Mouse (Mus musculus): ENCODE data around the gene Hist3h2a. TPM values are rescaled to one million over a fixed set of nuclear protein-coding genes. Genes with fewer than 3 reads are reported as not detected.
A peak's percentile ranks its signal among the peaks of the same experiment; 100 is the strongest.

The Hist3h2a gene
- polyA plus RNA-seq, 1 experiment from 2014 or later = 33.0 TPM

- WGBS = under 1% methylated on average over 87 of the region's 95 CpGs
Observed at GRCm38 (mm10) chr11:58938322-58939087, 16.0 kb upstream of the Hist3h2a start, which contains the start of gene Rnf187. Rnf187 (minus strand) TSS chr11:58938916.

DNA sequence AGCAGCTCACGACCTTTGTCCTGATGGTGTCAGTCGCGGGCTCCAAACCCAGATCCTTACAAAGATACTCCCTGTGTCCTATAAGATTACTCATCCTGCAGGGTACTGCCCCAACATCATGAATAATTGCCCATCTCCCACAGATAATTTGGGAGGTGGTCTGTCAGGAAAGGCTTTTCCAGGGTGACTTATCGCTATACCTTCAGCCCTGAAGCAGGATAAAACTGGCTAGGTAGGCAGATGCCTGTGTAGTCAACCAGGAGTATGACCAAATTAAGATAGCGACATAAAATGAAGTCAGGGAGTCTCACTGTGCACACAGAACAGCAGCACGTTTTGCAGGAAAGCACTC, 15.4 kb upstream of the Hist3h2a start:
- peaks cover 15% of the 10 kb centered on the region for H3K4me1 ChIP-seq (ENCODE audit: control insufficient read depth, insufficient read depth, low read length)
- H3K27ac ChIP-seq (ENCODE audit: low read length) = peak overlapping the region; percentile 95
- ATAC-seq (ENCODE audit: insufficient read depth, low FRiP score) = no peak
- no peaks in the 10 kb centered on the region for H3K36me3 ChIP-seq (ENCODE audit: control insufficient read depth, insufficient read depth, low read length)
- peak overlapping the region; percentile 78 for H3K4me2 ChIP-seq (ENCODE audit: low read depth, low read length)
- no peaks in the 10 kb centered on the region for H3K27me3 ChIP-seq (ENCODE audit: control insufficient read depth, insufficient read depth, low read length)
- peak overlapping the region; percentile 99 for H3K9ac ChIP-seq (ENCODE audit: low read length)
- WGBS = 12% methylated on average over 6 of the region's 6 CpGs
- H3K9me3 ChIP-seq (replicated peaks; ENCODE audit: control insufficient read depth, low read length) = no peaks in the 10 kb centered on the region
- peak overlapping the region; percentile 93 for H3K4me3 ChIP-seq (replicated peaks; ENCODE audit: low read length)

More at GRCm38 (mm10) chr11:58938322-58939087, 16.0 kb upstream of the Hist3h2a start, which contains the start of gene Rnf187:
- peak within 1 kb of the TSS; percentile 93 for H3K4me3 ChIP-seq (replicated peaks; ENCODE audit: low read length)
- peaks cover 3% of the 10 kb centered on the region; the same call in 1 of the 2 replicates for H3K36me3 ChIP-seq (ENCODE audit: control insufficient read depth, insufficient read depth, low read length)
- peak within 1 kb of the TSS; percentile 95 for H3K27ac ChIP-seq (ENCODE audit: low read length)
- peaks cover 15% of the 10 kb centered on the region for H3K4me1 ChIP-seq (ENCODE audit: control insufficient read depth, insufficient read depth, low read length)
- no peaks in the 10 kb centered on the region for H3K27me3 ChIP-seq (ENCODE audit: control insufficient read depth, insufficient read depth, low read length)
- peak within 1 kb of the TSS; percentile 78 for H3K4me2 ChIP-seq (ENCODE audit: low read depth, low read length)
- H3K9ac ChIP-seq (ENCODE audit: low read length) = peak within 1 kb of the TSS; percentile 99
- H3K9me3 ChIP-seq (replicated peaks; ENCODE audit: control insufficient read depth, low read length) = no peaks in the 10 kb centered on the region
- peak; percentile 98 for ATAC-seq (ENCODE audit: insufficient read depth, low FRiP score)

- WGBS = 73% methylated on average over 5 of the region's 5 CpGs
- Histone ChIP-seq H3K36me3 (ENCODE audit: control insufficient read depth, insufficient read depth, low read length) (no peaks in the 10 kb centered on the region), H3K27me3 (ENCODE audit: control insufficient read depth, insufficient read depth, low read length) (no peaks in the 10 kb centered on the region; the same call in 1 of the 2 replicates), H3K27ac (ENCODE audit: low read length) (no peak overlapping the region), H3K4me2 (ENCODE audit: low read depth, low read length) (no peak overlapping the region), H3K9ac (ENCODE audit: low read length) (no peak overlapping the region), H3K4me3 (replicated peaks; ENCODE audit: low read length) (no peak overlapping the region), H3K4me1 (ENCODE audit: control insufficient read depth, insufficient read depth, low read length) (peaks cover 9% of the 10 kb centered on the region; the same call in 1 of the 2 replicates), H3K9me3 (replicated peaks; ENCODE audit: control insufficient read depth, low read length) (no peaks in the 10 kb centered on the region)
- ATAC-seq (ENCODE audit: insufficient read depth, low FRiP score) = no peak
Observed at GRCm38 (mm10) chr11:58944136-58944535, 10.3 kb upstream of the Hist3h2a start.

- no peaks in the 10 kb centered on the region for H3K9me3 ChIP-seq (replicated peaks; ENCODE audit: control insufficient read depth, low read length)
- H3K27me3 ChIP-seq (ENCODE audit: control insufficient read depth, insufficient read depth, low read length) = no peaks in the 10 kb centered on the region; the same call in 1 of the 2 replicates
- no peak overlapping the region for H3K27ac ChIP-seq (ENCODE audit: low read length)
- no peak overlapping the region for H3K9ac ChIP-seq (ENCODE audit: low read length)
- ATAC-seq (ENCODE audit: insufficient read depth, low FRiP score) = no peak
- peaks cover 13% of the 10 kb centered on the region for H3K4me1 ChIP-seq (ENCODE audit: control insufficient read depth, insufficient read depth, low read length)
- no peaks in the 10 kb centered on the region for H3K36me3 ChIP-seq (ENCODE audit: control insufficient read depth, insufficient read depth, low read length)
- H3K4me2 ChIP-seq (ENCODE audit: low read depth, low read length) = no peak overlapping the region
- no peak overlapping the region for H3K4me3 ChIP-seq (replicated peaks; ENCODE audit: low read length)
- 70% methylated on average over 3 of the region's 3 CpGs for WGBS
Observed at GRCm38 (mm10) chr11:58947306-58947705, 7.2 kb upstream of the Hist3h2a start.

GRCm38 (mm10) chr11:58947798-58948528, 6.5 kb upstream of the Hist3h2a start:
- H3K27ac ChIP-seq (ENCODE audit: low read length) = peak overlapping the region; percentile 75
- ATAC-seq (ENCODE audit: insufficient read depth, low FRiP score) = peak; percentile 34; the same call in 1 of the 2 replicates

DNA sequence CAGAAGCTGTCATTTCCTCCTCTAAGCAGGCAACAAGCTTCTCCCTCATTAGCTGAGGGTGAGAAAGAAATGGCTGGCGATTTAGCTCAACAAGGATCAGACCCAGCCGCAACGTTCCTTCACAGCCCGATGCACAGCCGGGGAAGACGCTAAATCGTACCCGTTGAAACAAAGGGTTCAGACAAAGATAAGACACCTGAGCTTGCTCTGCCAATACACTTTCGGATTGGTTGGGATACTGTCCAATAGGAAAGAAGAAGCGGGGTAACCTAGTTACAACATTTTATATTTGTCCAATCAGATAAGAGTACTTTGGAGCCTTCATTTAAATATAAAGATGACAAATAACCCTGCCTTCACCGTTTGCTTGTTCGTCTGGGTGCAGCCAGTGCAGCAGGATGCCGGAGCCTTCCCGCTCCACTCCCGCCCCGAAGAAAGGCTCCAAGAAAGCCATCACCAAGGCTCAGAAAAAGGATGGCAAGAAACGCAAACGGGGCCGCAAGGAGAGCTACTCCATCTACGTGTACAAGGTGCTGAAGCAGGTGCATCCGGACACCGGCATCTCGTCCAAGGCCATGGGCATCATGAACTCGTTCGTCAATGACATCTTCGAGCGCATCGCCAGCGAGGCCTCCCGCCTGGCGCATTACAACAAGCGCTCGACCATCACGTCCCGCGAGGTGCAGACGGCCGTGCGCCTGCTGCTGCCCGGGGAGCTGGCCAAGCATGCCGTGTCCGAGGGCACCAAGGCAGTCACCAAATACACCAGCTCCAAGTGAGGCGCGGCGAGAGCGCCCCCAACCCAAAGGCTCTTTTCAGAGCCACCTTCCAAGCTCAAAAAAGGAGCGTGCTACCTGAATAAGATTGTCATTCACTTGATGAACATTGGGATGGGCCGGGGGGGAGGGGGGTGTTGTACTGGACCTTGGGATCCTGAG, 5.7 kb upstream of the Hist3h2a start, which contains the start of gene Hist3h2ba:
Gene Hist3h2ba, plus strand, starts transcription at position 379 of the 938 bp plus-strand sequence.
- H3K4me1 ChIP-seq (ENCODE audit: control insufficient read depth, insufficient read depth, low read length) = peaks cover 19% of the 10 kb centered on the region
- peak within 1 kb of the TSS; percentile 75 for H3K27ac ChIP-seq (ENCODE audit: low read length)
- no peaks in the 10 kb centered on the region for H3K9me3 ChIP-seq (replicated peaks; ENCODE audit: control insufficient read depth, low read length)
- H3K4me3 ChIP-seq (replicated peaks; ENCODE audit: low read length) = peak within 1 kb of the TSS; percentile 42
- peak; percentile 90 for ATAC-seq (ENCODE audit: insufficient read depth, low FRiP score)
- peak within 1 kb of the TSS; percentile 62 for H3K9ac ChIP-seq (ENCODE audit: low read length)
- WGBS = under 1% methylated on average over 48 of the region's 48 CpGs
- H3K36me3 ChIP-seq (ENCODE audit: control insufficient read depth, insufficient read depth, low read length) = no peaks in the 10 kb centered on the region
- H3K4me2 ChIP-seq (ENCODE audit: low read depth, low read length) = peak within 1 kb of the TSS; percentile 58
- no peaks in the 10 kb centered on the region; the same call in 1 of the 2 replicates for H3K27me3 ChIP-seq (ENCODE audit: control insufficient read depth, insufficient read depth, low read length)

More at GRCm38 (mm10) chr11:58947798-58948528, 6.5 kb upstream of the Hist3h2a start:
- Histone ChIP-seq H3K4me3 (replicated peaks; ENCODE audit: low read length) (peak overlapping the region; percentile 42), H3K9ac (ENCODE audit: low read length) (peak overlapping the region; percentile 24), H3K27me3 (ENCODE audit: control insufficient read depth, insufficient read depth, low read length) (no peaks in the 10 kb centered on the region; the same call in 1 of the 2 replicates), H3K4me2 (ENCODE audit: low read depth, low read length) (peak overlapping the region; percentile 58), H3K36me3 (ENCODE audit: control insufficient read depth, insufficient read depth, low read length) (no peaks in the 10 kb centered on the region), H3K4me1 (ENCODE audit: control insufficient read depth, insufficient read depth, low read length) (peaks cover 13% of the 10 kb centered on the region), H3K9me3 (replicated peaks; ENCODE audit: control insufficient read depth, low read length) (no peaks in the 10 kb centered on the region)
- WGBS = 12% methylated on average over 23 of the region's 23 CpGs

DNA sequence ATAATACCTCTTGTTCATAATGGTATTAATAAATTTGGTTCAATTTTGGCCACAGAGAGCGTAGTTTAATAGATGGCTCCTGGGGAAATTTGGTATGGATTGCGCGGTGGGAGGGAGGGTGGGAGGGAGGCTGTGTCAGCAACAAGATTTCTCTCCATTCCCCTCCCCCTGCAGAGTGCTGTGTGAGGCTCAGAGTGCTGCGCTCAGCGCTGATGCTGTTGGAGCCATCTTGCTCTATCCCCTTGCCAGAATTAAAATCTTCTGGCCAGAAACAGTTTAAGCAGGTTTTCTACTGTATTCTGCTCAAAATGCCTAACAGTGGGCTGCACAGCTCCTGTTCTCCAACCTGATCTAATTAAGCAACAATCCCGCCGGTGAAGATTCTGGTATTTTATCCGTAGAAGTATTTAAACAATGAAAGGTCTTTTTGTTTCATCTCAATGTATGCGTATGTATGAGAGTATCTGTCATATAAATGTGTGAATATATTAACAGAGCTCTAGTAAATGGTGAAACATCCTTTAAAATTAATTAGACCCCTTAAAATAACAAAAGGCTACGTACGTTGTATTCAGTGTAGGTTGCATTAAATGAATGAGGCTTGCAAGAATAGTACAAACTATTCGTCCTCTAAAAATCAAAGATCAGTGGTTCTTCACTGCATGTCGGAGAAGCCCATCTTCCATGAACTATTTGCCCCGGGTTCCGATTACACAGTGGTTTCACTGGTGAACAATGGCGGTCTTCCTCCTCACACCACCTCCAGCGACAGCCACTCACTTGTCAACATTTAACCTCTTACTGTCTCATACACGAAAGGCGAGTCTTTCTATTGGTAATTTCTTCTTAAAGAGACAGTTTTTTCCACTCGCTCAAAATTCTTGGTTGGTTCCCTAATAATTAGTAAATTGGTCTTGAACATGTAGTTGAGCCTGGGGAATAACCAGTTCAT, 4.7 kb upstream of the Hist3h2a start:
- no peak for ATAC-seq (ENCODE audit: insufficient read depth, low FRiP score)
- Histone ChIP-seq H3K4me1 (ENCODE audit: control insufficient read depth, insufficient read depth, low read length) (peaks cover 20% of the 10 kb centered on the region), H3K4me2 (ENCODE audit: low read depth, low read length) (peak overlapping the region; percentile 58), H3K4me3 (replicated peaks; ENCODE audit: low read length) (peak overlapping the region; percentile 42), H3K36me3 (ENCODE audit: control insufficient read depth, insufficient read depth, low read length) (no peaks in the 10 kb centered on the region), H3K9me3 (replicated peaks; ENCODE audit: control insufficient read depth, low read length) (no peaks in the 10 kb centered on the region), H3K27me3 (ENCODE audit: control insufficient read depth, insufficient read depth, low read length) (no peaks in the 10 kb centered on the region; the same call in 1 of the 2 replicates), H3K27ac (ENCODE audit: low read length) (peak overlapping the region; percentile 75), H3K9ac (ENCODE audit: low read length) (peak overlapping the region; percentile 62)
- WGBS = 13% methylated on average over 20 of the region's 20 CpGs

All from stomach, embryonic 16.5 days (tissue).